Mouse (Mus musculus): ENCODE measurements around the gene 1700042G07Rik. TPM values are rescaled to one million over a fixed set of nuclear protein-coding genes. Genes with fewer than 3 reads are reported as not detected.
A peak's percentile ranks its signal among the peaks of the same experiment; 100 is the strongest.
"Not testable (repeated sequence)": the region's sequence is repeated elsewhere in the genome, so short reads cannot be mapped to it uniquely, and the experiment has no call there.

1700042G07Rik gene
- polyA plus RNA-seq, 1 experiment from 2014 or later = not detected

- 6% methylated on average over 12 of the region's 12 CpGs for WGBS
- no peaks in the 10 kb centered on the region for H3K4me1 ChIP-seq
- no peak for ATAC-seq
- H3K4me2 ChIP-seq = peak overlapping the region; percentile 26; the same call in 1 of the 2 replicates
- peak overlapping the region; percentile 37; the same call in 1 of the 2 replicates for H3K9ac ChIP-seq
- H3K4me3 ChIP-seq = no peak overlapping the region
- H3K27ac ChIP-seq = no peak overlapping the region
- H3K36me3 ChIP-seq (ENCODE audit: poor library complexity, severe bottlenecking) = no peaks in the 10 kb centered on the region
- H3K27me3 ChIP-seq = no peaks in the 10 kb centered on the region
- H3K9me3 ChIP-seq (replicated peaks) = no peaks in the 10 kb centered on the region
These were observed 9.6 kb downstream of the 1700042G07Rik start for GRCm38 (mm10) chr4:116182745-116183144.

DNA sequence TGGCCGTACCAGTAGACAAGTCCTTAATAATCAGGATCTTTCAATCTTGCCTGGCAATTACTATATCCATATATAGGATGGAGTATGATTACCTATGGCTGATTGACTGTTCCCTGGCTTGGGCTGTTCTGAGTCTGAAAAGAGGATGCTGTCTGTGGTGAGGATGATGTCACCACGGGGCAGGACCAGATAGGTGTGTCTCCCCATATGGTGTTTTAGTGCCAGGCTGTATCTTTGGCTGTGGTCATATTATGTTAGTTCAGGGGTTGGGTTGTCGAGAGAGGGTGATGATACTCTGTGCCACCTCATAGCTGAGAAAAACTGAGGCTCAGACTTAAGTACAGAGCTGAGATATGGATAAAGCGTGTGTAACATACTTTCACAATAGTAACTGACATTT lies 11.9 kb downstream of the 1700042G07Rik start:
- no peak for ATAC-seq
- H3K36me3 ChIP-seq (ENCODE audit: poor library complexity, severe bottlenecking) = no peaks in the 10 kb centered on the region
- H3K27ac ChIP-seq = no peak overlapping the region
- no peaks in the 10 kb centered on the region for H3K9me3 ChIP-seq (replicated peaks)
- H3K4me2 ChIP-seq = no peak overlapping the region
- no peak overlapping the region for H3K4me3 ChIP-seq
- 93% methylated on average over 4 of the region's 4 CpGs for WGBS
- no peaks in the 10 kb centered on the region for H3K27me3 ChIP-seq
- H3K4me1 ChIP-seq = no peaks in the 10 kb centered on the region
- H3K9ac ChIP-seq = no peak overlapping the region

- Histone ChIP-seq H3K4me1 (no peaks in the 10 kb centered on the region), H3K27ac (no peak overlapping the region), H3K9ac (no peak overlapping the region), H3K36me3 (ENCODE audit: poor library complexity, severe bottlenecking) (no peaks in the 10 kb centered on the region), H3K4me3 (no peak overlapping the region), H3K27me3 (no peaks in the 10 kb centered on the region), H3K9me3 (replicated peaks) (no peaks in the 10 kb centered on the region), H3K4me2 (no peak overlapping the region)
- WGBS = 63% methylated on average over 4 of the region's 4 CpGs
- ATAC-seq = no peak
These were observed 19.2 kb downstream of the 1700042G07Rik start for GRCm38 (mm10) chr4:116192286-116192835.

GRCm38 (mm10) chr4:116193583-116194383 lies 20.6 kb downstream of the 1700042G07Rik start:
- ATAC-seq = no peak
- H3K4me1 ChIP-seq = no peaks in the 10 kb centered on the region

DNA sequence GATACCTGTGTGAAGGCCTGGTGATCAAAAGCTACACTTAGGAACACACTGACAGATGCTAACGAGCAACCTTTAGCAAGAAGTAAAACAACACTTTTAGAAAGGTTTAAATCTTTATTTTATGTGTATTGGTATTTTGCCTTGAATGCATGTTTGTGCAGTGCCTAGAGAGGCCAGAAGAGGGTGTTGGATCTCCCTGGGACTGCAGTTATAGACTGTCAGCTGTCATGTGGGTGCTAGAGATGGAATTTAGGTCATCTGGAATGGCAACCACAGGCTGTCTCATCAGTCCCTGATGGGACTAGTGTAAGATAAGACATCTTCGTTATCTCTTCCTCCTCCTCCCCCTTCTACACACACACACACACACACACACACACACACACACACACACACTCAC lies 25.2 kb downstream of the 1700042G07Rik start:
- no peak overlapping the region for H3K4me2 ChIP-seq
- H3K27ac ChIP-seq = no peak overlapping the region
- 86% methylated on average over 2 of the region's 2 CpGs for WGBS
- no peak overlapping the region for H3K9ac ChIP-seq
- no peak overlapping the region for H3K4me3 ChIP-seq
- H3K9me3 ChIP-seq (replicated peaks) = no peaks in the 10 kb centered on the region
- no peaks in the 10 kb centered on the region for H3K27me3 ChIP-seq
- H3K36me3 ChIP-seq (ENCODE audit: poor library complexity, severe bottlenecking) = no peaks in the 10 kb centered on the region
- H3K4me1 ChIP-seq = no peaks in the 10 kb centered on the region
- ATAC-seq = no peak

More at GRCm38 (mm10) chr4:116193583-116194383, 20.6 kb downstream of the 1700042G07Rik start:
- Histone ChIP-seq H3K27ac (no peak overlapping the region), H3K27me3 (no peaks in the 10 kb centered on the region), H3K4me2 (no peak overlapping the region), H3K4me3 (no peak overlapping the region), H3K9me3 (replicated peaks) (no peaks in the 10 kb centered on the region), H3K36me3 (ENCODE audit: poor library complexity, severe bottlenecking) (no peaks in the 10 kb centered on the region), H3K9ac (no peak overlapping the region)
- 68% methylated on average over 9 of the region's 9 CpGs for WGBS

GRCm38 (mm10) chr4:116204422-116204821 lies 31.2 kb downstream of the 1700042G07Rik start:
- Histone ChIP-seq H3K9me3 (replicated peaks) (no peaks in the 10 kb centered on the region), H3K4me3 (no peak overlapping the region), H3K27ac (no peak overlapping the region), H3K9ac (no peak overlapping the region), H3K36me3 (ENCODE audit: poor library complexity, severe bottlenecking) (no peaks in the 10 kb centered on the region), H3K4me2 (no peak overlapping the region), H3K4me1 (no peaks in the 10 kb centered on the region), H3K27me3 (no peaks in the 10 kb centered on the region)
- ATAC-seq = no peak
- WGBS = 73% methylated on average over 3 of the region's 3 CpGs

DNA sequence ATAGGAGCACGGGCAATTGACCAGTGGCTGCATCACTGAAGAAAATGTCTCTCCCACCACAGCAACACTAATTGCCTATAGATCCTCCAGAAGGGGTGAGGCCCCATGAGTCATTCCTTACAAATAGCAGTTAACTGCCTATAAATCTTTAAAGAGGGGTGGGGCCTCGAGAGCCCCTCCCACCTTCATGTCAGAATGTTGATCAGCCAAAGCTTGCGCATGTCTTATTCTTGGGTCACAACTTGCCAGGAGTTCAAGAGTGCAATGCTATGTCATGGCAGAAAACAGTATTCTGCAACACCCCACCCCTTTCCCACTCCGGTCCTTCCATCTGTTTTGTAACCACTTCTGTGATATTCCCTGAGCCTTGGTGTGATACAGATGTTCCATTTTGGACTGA lies 33.4 kb downstream of the 1700042G07Rik start:
- no peak for ATAC-seq
- Histone ChIP-seq H3K4me3 (no peak overlapping the region), H3K9ac (no peak overlapping the region), H3K4me2 (no peak overlapping the region), H3K9me3 (replicated peaks) (no peaks in the 10 kb centered on the region), H3K27ac (no peak overlapping the region), H3K27me3 (no peaks in the 10 kb centered on the region), H3K36me3 (ENCODE audit: poor library complexity, severe bottlenecking) (no peaks in the 10 kb centered on the region), H3K4me1 (no peaks in the 10 kb centered on the region)
- WGBS = 91% methylated on average over 4 of the region's 4 CpGs

GRCm38 (mm10) chr4:116208891-116209290 lies 35.7 kb downstream of the 1700042G07Rik start:
- no peaks in the 10 kb centered on the region for H3K9me3 ChIP-seq (replicated peaks)
- no peak overlapping the region for H3K9ac ChIP-seq
- H3K27me3 ChIP-seq = no peaks in the 10 kb centered on the region
- 86% methylated on average over 1 of the region's 1 CpGs for WGBS
- H3K4me3 ChIP-seq = no peak overlapping the region
- no peaks in the 10 kb centered on the region for H3K36me3 ChIP-seq (ENCODE audit: poor library complexity, severe bottlenecking)
- no peak for ATAC-seq
- no peak overlapping the region for H3K4me2 ChIP-seq
- no peaks in the 10 kb centered on the region for H3K4me1 ChIP-seq
- H3K27ac ChIP-seq = no peak overlapping the region

GRCm38 (mm10) chr4:116215895-116216605 lies 42.9 kb downstream of the 1700042G07Rik start:
- Histone ChIP-seq H3K27ac (no peak overlapping the region), H3K27me3 (no peaks in the 10 kb centered on the region), H3K4me2 (no peak overlapping the region), H3K4me3 (no peak overlapping the region), H3K4me1 (peaks cover 8% of the 10 kb centered on the region), H3K9ac (no peak overlapping the region), H3K9me3 (replicated peaks) (no peaks in the 10 kb centered on the region), H3K36me3 (ENCODE audit: poor library complexity, severe bottlenecking) (no peaks in the 10 kb centered on the region)
- no peak for ATAC-seq
- 96% methylated on average over 2 of the region's 2 CpGs for WGBS

DNA sequence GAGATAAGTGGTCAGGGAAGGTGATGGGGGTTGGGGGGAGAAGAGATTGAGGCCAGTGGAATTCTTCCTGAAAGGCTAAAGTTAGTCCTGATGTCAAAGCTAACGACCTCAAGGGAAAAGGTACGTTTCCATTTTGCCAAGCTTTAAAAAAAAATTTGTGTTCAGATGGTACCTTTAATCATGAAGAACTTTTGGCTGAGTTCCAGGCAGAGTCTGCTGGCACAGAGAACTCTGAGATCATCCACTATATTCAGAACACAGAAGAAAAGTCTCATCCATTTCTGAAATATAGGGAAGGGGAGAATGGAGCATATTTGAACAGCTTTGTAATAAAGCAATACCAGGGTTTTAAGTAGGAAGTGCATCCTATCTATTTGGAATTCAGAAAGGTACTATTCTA lies 43.9 kb downstream of the 1700042G07Rik start:
- Histone ChIP-seq H3K27ac (no peak overlapping the region), H3K9ac (no peak overlapping the region), H3K36me3 (ENCODE audit: poor library complexity, severe bottlenecking) (no peaks in the 10 kb centered on the region), H3K4me2 (no peak overlapping the region), H3K4me1 (peaks cover 8% of the 10 kb centered on the region), H3K4me3 (no peak overlapping the region), H3K27me3 (no peaks in the 10 kb centered on the region), H3K9me3 (replicated peaks) (no peaks in the 10 kb centered on the region)
- WGBS = 48% methylated on average over 2 of the region's 2 CpGs
- no peak for ATAC-seq

DNA sequence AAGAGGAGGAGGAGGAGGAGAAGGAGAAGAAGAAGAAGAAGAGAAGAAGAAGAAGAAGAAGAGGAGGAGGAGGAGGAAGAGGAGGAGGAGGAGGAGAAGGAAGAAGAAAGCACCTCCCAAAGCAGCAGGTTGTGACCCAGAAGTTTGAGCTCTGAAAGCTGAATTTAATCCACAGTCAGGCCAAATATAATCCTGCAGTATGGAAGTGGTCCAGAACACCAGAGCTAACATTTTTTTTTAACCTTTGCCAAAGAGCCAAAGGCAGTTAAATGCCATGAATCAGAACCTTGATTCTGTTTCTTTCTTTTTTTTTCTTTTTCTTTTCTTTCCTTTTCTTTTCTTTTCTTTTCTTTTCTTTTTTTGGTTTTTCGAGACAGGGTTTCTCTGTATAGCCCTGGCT lies 44.5 kb downstream of the 1700042G07Rik start:
- 81% methylated on average over 1 of the region's 1 CpGs for WGBS
- H3K27me3 ChIP-seq; H3K36me3 ChIP-seq (ENCODE audit: poor library complexity, severe bottlenecking); ATAC-seq; H3K4me1 ChIP-seq; H3K9me3 ChIP-seq (replicated peaks); H3K4me3 ChIP-seq; H3K4me2 ChIP-seq; H3K27ac ChIP-seq; H3K9ac ChIP-seq: not testable (repeated sequence)

DNA sequence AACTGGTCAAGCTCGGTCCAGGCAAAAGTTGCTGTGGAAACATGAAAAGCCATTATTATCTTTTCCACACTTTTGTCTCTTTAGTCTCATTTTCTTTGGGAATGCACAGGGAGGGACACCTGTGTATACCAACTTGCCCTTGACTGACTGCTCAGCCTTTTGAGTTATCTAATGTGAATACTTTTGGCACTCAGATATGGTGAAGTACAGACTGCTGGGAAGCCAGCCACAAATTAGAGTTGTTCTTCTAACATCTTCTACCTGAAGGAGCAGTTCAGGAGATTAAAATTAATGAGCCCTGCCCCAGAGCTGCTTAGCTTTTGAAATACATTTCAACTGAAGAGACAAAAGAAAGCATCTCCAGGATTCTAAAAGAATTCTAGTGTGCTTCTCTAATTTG lies 45.9 kb downstream of the 1700042G07Rik start:
- ATAC-seq = no peak
- peak overlapping the region; percentile 100; the same call in 1 of the 2 replicates for H3K27ac ChIP-seq

More for the DNA sequence above, 45.9 kb downstream of the 1700042G07Rik start:
- Histone ChIP-seq H3K4me1 (peaks cover 8% of the 10 kb centered on the region), H3K27me3 (no peaks in the 10 kb centered on the region), H3K9ac (no peak overlapping the region), H3K9me3 (replicated peaks) (no peaks in the 10 kb centered on the region), H3K4me3 (no peak overlapping the region), H3K36me3 (ENCODE audit: poor library complexity, severe bottlenecking) (no peaks in the 10 kb centered on the region), H3K4me2 (no peak overlapping the region)
- WGBS = 73% methylated on average over 1 of the region's 1 CpGs

Data from forebrain, embryonic 13.5 days (tissue).